9 mouse cellular contexts compared by ENCODE assay signal in genomic region chr4:43563601-43563875, GRCm38 (mm10). TPM values are rescaled to one million over a fixed set of nuclear protein-coding genes. Genes with fewer than 3 reads are reported as not detected.
A peak's percentile ranks its signal among the peaks of the same experiment; 100 is the strongest.
DNase-seq lines count a peak whose midpoint lies in the region; ATAC-seq and TF ChIP-seq lines count a peak whose summit lies in the region.
"Had no signal": no experiment of that assay in that cellular context is flagged by ENCODE, and none has a peak within 500 bp of the region (broad histone marks: within the 10 kb centered on the region; RNA-seq: fewer than 3 reads in every experiment).

No protein-coding gene starts in this region.

- H3K27me3 ChIP-seq in heart, embryonic 11.5 days (ENCODE audit: control insufficient read depth, insufficient read depth, low read length), result no peaks in the 10 kb centered on the region
- no peaks in the 10 kb centered on the region for H3K27me3 ChIP-seq in ES-Bruce4 (ENCODE audit: control insufficient read depth, insufficient read depth, low read length, poor library complexity, severe bottlenecking)
- no peaks in the 10 kb centered on the region for H3K27me3 ChIP-seq in hindbrain, embryonic 10.5 days (ENCODE audit: insufficient read depth, poor library complexity, severe bottlenecking)

- H3K27ac ChIP-seq in heart, embryonic 11.5 days (ENCODE audit: low read depth, low read length), result peak overlapping the region; percentile 100
- no peak overlapping the region for H3K27ac ChIP-seq in ES-Bruce4 (ENCODE audit: insufficient read depth, low read length)
- H3K27ac ChIP-seq in hindbrain, embryonic 10.5 days, result 0 out of 2 replicates have a peak overlapping the region, but pooled peaks have one; percentile 40
- H3K27ac ChIP-seq in macrophage, result peak overlapping the region; percentile 97; the same call in 1 of the 2 replicates

- no peak for TF ChIP-seq EP300 in ES-Bruce4 (IDR thresholded peaks at IDR 0.05; ENCODE audit: insufficient read depth, low read depth, low read length)

- no peak for TF ChIP-seq POLR2A in ES-Bruce4 (IDR thresholded peaks at IDR 0.05; ENCODE audit: insufficient read depth, low read length)

- WGBS in heart, embryonic 11.5 days (ENCODE audit: insufficient replicate concordance), result 59% methylated on average over 4 of the region's 4 CpGs
- 88% methylated on average over 4 of the region's 4 CpGs for WGBS in hindbrain, embryonic 10.5 days
- 88% methylated on average over 4 of the region's 4 CpGs for WGBS in macrophage (ENCODE audit: missing documents)

- H3K36me3 ChIP-seq in heart, embryonic 11.5 days (ENCODE audit: control insufficient read depth, insufficient read depth, low read length), result peaks cover 20% of the 10 kb centered on the region
- H3K36me3 ChIP-seq in ES-Bruce4 (ENCODE audit: control insufficient read depth, insufficient read depth, low read length, poor library complexity, severe bottlenecking) (peaks cover 9% of the 10 kb centered on the region; the same call in 1 of the 2 replicates), macrophage (ENCODE audit: inconsistent target) (peaks cover 46% of the 10 kb centered on the region; the same call in 1 of the 2 replicates)
- H3K36me3 ChIP-seq in hindbrain, embryonic 10.5 days, result peaks cover 53% of the 10 kb centered on the region

- DNase-seq in heart, postnatal 4 days, result no peak
- DNase-seq in hindbrain, embryonic 10.5 days (ENCODE audit: low spot score), result no peak
- DNase-seq in thymus, postnatal 10 days (ENCODE audit: low spot score in 2 of 2), result no peak
- DNase-seq in spleen, adult 12 weeks (ENCODE audit: low spot score), result no peak
- DNase-seq in adrenal gland, postnatal 14 days, result no peak

- peak overlapping the region; percentile 97 for H3K4me3 ChIP-seq in heart, embryonic 11.5 days (ENCODE audit: low read depth, low read length)
- H3K4me3 ChIP-seq in ES-Bruce4 (ENCODE audit: low read depth, low read length), result no peak overlapping the region
- H3K4me3 ChIP-seq in hindbrain, embryonic 10.5 days, result peak overlapping the region; percentile 87
- peak overlapping the region; percentile 94 for H3K4me3 ChIP-seq in macrophage (ENCODE audit: inconsistent target)

- H3K79me2 ChIP-seq in macrophage (ENCODE audit: inconsistent target), result peaks cover 48% of the 10 kb centered on the region

- no peak for TF ChIP-seq CTCF in ES-Bruce4 (IDR thresholded peaks at IDR 0.05; ENCODE audit: low read depth, low read length)

- H3K9me3 ChIP-seq in heart, embryonic 11.5 days (replicated peaks; ENCODE audit: control insufficient read depth, low read length), result no peaks in the 10 kb centered on the region
- H3K9me3 ChIP-seq in ES-Bruce4 (replicated peaks; ENCODE audit: control insufficient read depth, insufficient read depth, low read length, poor library complexity, severe bottlenecking), result no peaks in the 10 kb centered on the region
- H3K9me3 ChIP-seq in hindbrain, embryonic 10.5 days, result no peaks in the 10 kb centered on the region

- peaks cover 39% of the 10 kb centered on the region for H3K4me1 ChIP-seq in heart, embryonic 11.5 days (ENCODE audit: control insufficient read depth, insufficient read depth, low read length)
- peaks cover 3% of the 10 kb centered on the region for H3K4me1 ChIP-seq in ES-Bruce4 (ENCODE audit: control insufficient read depth, insufficient read depth, low read length)
- H3K4me1 ChIP-seq in hindbrain, embryonic 10.5 days (replicated peaks), result peaks cover 41% of the 10 kb centered on the region

- no peak for ATAC-seq in heart, embryonic 11.5 days (replicated peaks; ENCODE audit: insufficient number of reproducible peaks, low FRiP score, low TSS enrichment)

- H3K4me2 ChIP-seq in heart, embryonic 11.5 days, result peak overlapping the region; percentile 79

- H3K9ac ChIP-seq in heart, embryonic 11.5 days (ENCODE audit: low read depth, low read length), result peak overlapping the region; percentile 99
- H3K9ac ChIP-seq in ES-Bruce4 (ENCODE audit: low read depth, poor library complexity, severe bottlenecking), result 0 out of 2 replicates have a peak overlapping the region, but pooled peaks have one; percentile 85

RNA-seq across cellular contexts. Expression of gene Tln1, which starts 1.0 kb away (rescaled TPM):
- 74.2 and 86.2 TPM in 2 replicates for polyA plus RNA-seq in heart, embryonic 11.5 days (2014; fragmentation: Nextera tagmentation; extraction: Ambion mirVana)
- 100 to 1,000 TPM; 184 to 187 TPM for total RNA-seq in heart, postnatal 4 days (2021)
- polyA plus RNA-seq in ES-Bruce4 (2011; ENCODE audit: insufficient read depth, insufficient read length, low read depth, missing spikeins), result 92.5 and 97.2 TPM in 2 replicates
- 52.8 and 58.9 TPM in 2 replicates for polyA plus RNA-seq in hindbrain, embryonic 10.5 days (2016; fragmentation: Nextera tagmentation; extraction: Ambion mirVana)
- total RNA-seq in macrophage (2018; cell fraction: chromatin; rRNA removed), result 100 to 1,000 TPM; 371 to 915 (median 599) TPM
- 100 to 1,000 TPM; 102 to 313 (median 224) TPM for total RNA-seq in macrophage (2018; cell fraction: cytosol; rRNA removed)
- 1,000 to 10,000 TPM in 1 of 26 experiments, 100 to 1,000 TPM in 25; 373 to 1,005 (median 515) TPM for total RNA-seq in macrophage (2018; cell fraction: nucleus; rRNA removed)
- 179 to 305 TPM (median 276 TPM) in 3 replicates for polyA plus RNA-seq in macrophage (2018)
- 201 and 213 TPM in 2 replicates for total RNA-seq in adrenal gland, postnatal 14 days (2021)

RNA-seq across cellular contexts. Expression of gene Creb3, which starts 1.4 kb away (rescaled TPM):
- 59.7 and 77.1 TPM in 2 replicates for polyA plus RNA-seq in heart, embryonic 11.5 days (2014; fragmentation: Nextera tagmentation; extraction: Ambion mirVana)
- total RNA-seq in heart, postnatal 4 days (2021), result 10 to 100 TPM; 53.2 to 53.4 TPM
- polyA plus RNA-seq in ES-Bruce4 (2011; ENCODE audit: insufficient read depth, insufficient read length, low read depth, missing spikeins) (24.0 and 24.4 TPM in 2 replicates), macrophage (2018) (33.3 to 58.6 TPM (median 47.6 TPM) in 3 replicates)
- polyA plus RNA-seq in hindbrain, embryonic 10.5 days (2016; fragmentation: Nextera tagmentation; extraction: Ambion mirVana), result 40.7 and 53.3 TPM in 2 replicates
- 100 to 1,000 TPM in 8 of 26 experiments, 10 to 100 TPM in 18; 29.0 to 168 (median 80.2) TPM for total RNA-seq in macrophage (2018; cell fraction: chromatin; rRNA removed)
- total RNA-seq in macrophage (2018; cell fraction: cytosol; rRNA removed), result 10 to 100 TPM; 35.3 to 65.4 (median 48.7) TPM
- total RNA-seq in macrophage (2018; cell fraction: nucleus; rRNA removed), result 100 to 1,000 TPM in 1 of 26 experiments, 10 to 100 TPM in 25; 29.3 to 118 (median 53.9) TPM
- total RNA-seq in adrenal gland, postnatal 14 days (2021), result 108 and 117 TPM in 2 replicates

RNA-seq across cellular contexts. Expression of gene Rgp1, which starts 15.0 kb away (rescaled TPM):
- polyA plus RNA-seq in heart, embryonic 11.5 days (2014; fragmentation: Nextera tagmentation; extraction: Ambion mirVana), result 20.1 and 32.5 TPM in 2 replicates
- total RNA-seq in heart, postnatal 4 days (2021), result 10 to 100 TPM; 38.6 to 39.1 TPM
- polyA plus RNA-seq in ES-Bruce4 (2011; ENCODE audit: insufficient read depth, insufficient read length, low read depth, missing spikeins) (27.9 and 30.9 TPM in 2 replicates), macrophage (2018) (17.6 to 45.0 TPM (median 21.9 TPM) in 3 replicates)
- polyA plus RNA-seq in hindbrain, embryonic 10.5 days (2016; fragmentation: Nextera tagmentation; extraction: Ambion mirVana), result 20.3 and 25.6 TPM in 2 replicates
- total RNA-seq in macrophage (2018; cell fraction: chromatin; rRNA removed), result 100 to 1,000 TPM in 3 of 26 experiments, 10 to 100 TPM in 23; 18.8 to 127 (median 60.4) TPM
- 10 to 100 TPM; 12.4 to 25.8 (median 19.7) TPM for total RNA-seq in macrophage (2018; cell fraction: cytosol; rRNA removed)
- total RNA-seq in macrophage (2018; cell fraction: nucleus; rRNA removed), result 10 to 100 TPM; 16.6 to 67.8 (median 38.6) TPM
- total RNA-seq in adrenal gland, postnatal 14 days (2021), result 43.3 and 52.6 TPM in 2 replicates

RNA-seq across cellular contexts. Expression of gene Gba2, which starts 15.1 kb away (rescaled TPM):
- polyA plus RNA-seq in heart, embryonic 11.5 days (2014; fragmentation: Nextera tagmentation; extraction: Ambion mirVana), result 14.3 and 18.4 TPM in 2 replicates
- 10 to 100 TPM; 17.7 to 17.8 TPM for total RNA-seq in heart, postnatal 4 days (2021)
- polyA plus RNA-seq in ES-Bruce4 (2011; ENCODE audit: insufficient read depth, insufficient read length, low read depth, missing spikeins) (6.6 and 8.9 TPM in 2 replicates), macrophage (2018) (5.4 to 9.2 TPM (median 8.6 TPM) in 3 replicates)
- 28.0 and 36.3 TPM in 2 replicates for polyA plus RNA-seq in hindbrain, embryonic 10.5 days (2016; fragmentation: Nextera tagmentation; extraction: Ambion mirVana)
- total RNA-seq in macrophage (2018; cell fraction: chromatin; rRNA removed), result 10 to 100 TPM in 18 of 26 experiments, 1 to 10 TPM in 8; 2.7 to 52.8 (median 21.1) TPM
- total RNA-seq in macrophage (2018; cell fraction: cytosol; rRNA removed), result 10 to 100 TPM in 2 of 26 experiments, 1 to 10 TPM in 24; 3.1 to 11.9 (median 7.6) TPM
- 10 to 100 TPM in 17 of 26 experiments, 1 to 10 TPM in 9; 4.5 to 31.6 (median 15.2) TPM for total RNA-seq in macrophage (2018; cell fraction: nucleus; rRNA removed)
- 11.7 and 15.0 TPM in 2 replicates for total RNA-seq in adrenal gland, postnatal 14 days (2021)

RNA-seq across cellular contexts. Expression of gene Msmp, which starts 20.8 kb away (rescaled TPM):
- polyA plus RNA-seq in heart, embryonic 11.5 days (2014; fragmentation: Nextera tagmentation; extraction: Ambion mirVana), result not detected in 2 replicates
- under 1 TPM in 1 of 2 experiments, not detected in 1; 0.52 TPM for total RNA-seq in heart, postnatal 4 days (2021)
- polyA plus RNA-seq in ES-Bruce4 (2011; ENCODE audit: insufficient read depth, insufficient read length, low read depth, missing spikeins) (not detected in 2 replicates), macrophage (2018) (not detected in 3 replicates)
- 0.88 and 1.0 TPM in 2 replicates for polyA plus RNA-seq in hindbrain, embryonic 10.5 days (2016; fragmentation: Nextera tagmentation; extraction: Ambion mirVana)
- not detected for total RNA-seq in macrophage (2018; cell fraction: chromatin; rRNA removed)
- not detected for total RNA-seq in macrophage (2018; cell fraction: cytosol; rRNA removed)
- total RNA-seq in macrophage (2018; cell fraction: nucleus; rRNA removed), result not detected
- 2.1 and 2.3 TPM in 2 replicates for total RNA-seq in adrenal gland, postnatal 14 days (2021)
- polyA plus RNA-seq: large intestine, adult 2 months had no signal
